Mouse (Mus musculus): ENCODE measurements around the gene Cd300c.
"Not testable (repeated sequence)": the region's sequence is repeated elsewhere in the genome, so short reads cannot be mapped to it uniquely, and the experiment has no call there.

Cd300c gene

GRCm38 (mm10) chr11:114968752-114969207 is at the start of gene Cd300c:
Gene Cd300c, minus strand, starts transcription at chr11:114969157.
- DNase-seq (ENCODE audit: low read depth, low spot score) = no peak

- not testable (repeated sequence) for DNase-seq (ENCODE audit: low read depth, low spot score)
Observed at GRCm38 (mm10) chr11:115016093-115016492, 47.1 kb upstream of the Cd300c start, which contains the start of gene Cd300ld2. Gene Cd300ld2, minus strand, starts transcription at chr11:115016193.

GRCm38 (mm10) chr11:115004070-115004469 is 35.1 kb upstream of the Cd300c start:
- DNase-seq (ENCODE audit: low read depth, low spot score) = no peak

GRCm38 (mm10) chr11:115001474-115002040 is 32.6 kb upstream of the Cd300c start, which contains the start of gene Cd300c2:
Gene Cd300c2, minus strand, starts transcription at chr11:115001880.
- DNase-seq (ENCODE audit: low read depth, low spot score) = no peak

- no peak for DNase-seq (ENCODE audit: low read depth, low spot score)
Observed at GRCm38 (mm10) chr11:114989793-114990192, 20.8 kb upstream of the Cd300c start, which contains the start of gene Cd300ld. Gene Cd300ld, minus strand, starts transcription at chr11:114989922.

- no peak for DNase-seq (ENCODE audit: low read depth, low spot score)
Observed at GRCm38 (mm10) chr11:114981866-114982265, 12.9 kb upstream of the Cd300c start.

- DNase-seq (ENCODE audit: low read depth, low spot score) = no peak
Observed at GRCm38 (mm10) chr11:114972726-114973125, 3.8 kb upstream of the Cd300c start.

- no peak for DNase-seq (ENCODE audit: low read depth, low spot score)
Observed at GRCm38 (mm10) chr11:114965182-114965828, 3.7 kb downstream of the Cd300c start.

GRCm38 (mm10) chr11:114960369-114960768 is 8.6 kb downstream of the Cd300c start:
- no peak for DNase-seq (ENCODE audit: low read depth, low spot score)

- no peak for DNase-seq (ENCODE audit: low read depth, low spot score)
Observed at GRCm38 (mm10) chr11:114934144-114934543, 34.8 kb downstream of the Cd300c start, which contains the start of gene Cd300lb. Gene Cd300lb, minus strand, starts transcription at chr11:114934386.

- DNase-seq (ENCODE audit: low read depth, low spot score) = no peak
Observed at GRCm38 (mm10) chr11:114933591-114933990, 35.4 kb downstream of the Cd300c start.

- no peak for DNase-seq (ENCODE audit: low read depth, low spot score)
Observed at GRCm38 (mm10) chr11:114931041-114931440, 37.9 kb downstream of the Cd300c start.

- no peak for DNase-seq (ENCODE audit: low read depth, low spot score)
Observed at GRCm38 (mm10) chr11:114929581-114929980, 39.4 kb downstream of the Cd300c start.

GRCm38 (mm10) chr11:114923961-114924360 is 45.0 kb downstream of the Cd300c start:
- DNase-seq (ENCODE audit: low read depth, low spot score) = no peak

- no peak for DNase-seq (ENCODE audit: low read depth, low spot score)
Observed at GRCm38 (mm10) chr11:114922439-114922838, 46.5 kb downstream of the Cd300c start.

- DNase-seq (ENCODE audit: low read depth, low spot score) = no peak
Observed at GRCm38 (mm10) chr11:114917120-114917519, 51.8 kb downstream of the Cd300c start.

GRCm38 (mm10) chr11:114914978-114915377 is 54.0 kb downstream of the Cd300c start:
- no peak for DNase-seq (ENCODE audit: low read depth, low spot score)

GRCm38 (mm10) chr11:114912847-114913246 is 56.1 kb downstream of the Cd300c start:
- DNase-seq (ENCODE audit: low read depth, low spot score) = no peak

- DNase-seq (ENCODE audit: low read depth, low spot score) = not testable (repeated sequence)
Observed at GRCm38 (mm10) chr11:114909538-114909937, 59.4 kb downstream of the Cd300c start.

- DNase-seq (ENCODE audit: low read depth, low spot score) = no peak
Observed at GRCm38 (mm10) chr11:114908086-114908485, 60.9 kb downstream of the Cd300c start.

- no peak for DNase-seq (ENCODE audit: low read depth, low spot score)
Observed at GRCm38 (mm10) chr11:114907567-114907966, 61.4 kb downstream of the Cd300c start.

Measured in c-Kit-negative CD71-positive TER-119-positive erythroid progenitor cells, embryonic 14.5 days (primary cell).